Mouse (Mus musculus) kidney, postnatal 14 days (tissue): Measurements from ENCODE around the gene Pigb.

Source experiments
- DNase-seq: peaks from one replicate; pipeline ENCODE4 v3.0.0; 2022; ENCODE audit warnings: mixed read lengths

The Pigb gene

GRCm38 (mm10) chr9:73045204-73045603 lies 5.0 kb upstream of the Pigb start:
- peak; percentile 14 for DNase-seq

- DNase-seq: peak; percentile 91
These were observed 4.2 kb upstream of the Pigb start, which contains the start of gene Rab27a for GRCm38 (mm10) chr9:73044146-73045079. Gene Rab27a, plus strand, starts transcription at chr9:73044854.

- DNase-seq: peak; percentile 95
These were observed 794 bp downstream of the Pigb start for GRCm38 (mm10) chr9:73039222-73039945.

DNA sequence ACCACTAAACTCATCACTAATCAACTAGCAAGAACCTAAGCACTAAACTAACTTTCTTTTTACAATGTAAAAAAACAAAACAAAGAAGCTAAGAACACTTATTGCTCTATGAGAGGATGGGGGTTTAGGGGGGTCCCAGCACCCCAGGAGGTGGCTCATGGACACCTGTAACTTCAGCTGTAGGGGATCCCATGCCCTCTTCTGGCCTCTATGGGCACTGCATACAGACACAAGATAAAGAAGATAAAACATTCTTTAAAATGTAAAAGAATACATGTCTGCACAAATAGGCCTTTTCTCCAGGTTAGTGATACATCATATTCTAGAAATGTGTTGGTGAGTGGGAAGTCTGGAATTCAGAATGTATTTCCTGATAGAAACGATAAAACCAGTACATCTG lies 6.8 kb downstream of the Pigb start:
- no peak for DNase-seq

DNA sequence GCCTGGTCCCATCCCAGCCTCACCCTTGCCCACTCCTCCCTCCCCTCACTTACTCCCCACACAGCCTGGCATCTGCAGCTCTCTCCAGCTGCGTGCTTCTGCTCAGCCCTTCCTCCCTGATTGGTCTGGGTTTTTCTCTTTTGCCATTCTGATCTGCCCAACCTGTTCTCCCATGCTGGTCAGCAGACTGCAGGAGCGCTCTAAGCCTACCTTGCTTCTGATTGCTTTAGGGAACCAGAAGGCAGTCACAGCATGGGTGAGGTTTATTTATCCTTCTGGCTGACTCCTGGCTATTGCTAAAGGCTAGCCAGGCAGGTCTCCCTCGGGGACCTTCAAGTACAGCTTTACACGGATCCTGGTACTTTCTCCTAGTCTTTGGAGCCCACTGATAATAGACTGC lies 8.8 kb downstream of the Pigb start:
- DNase-seq: no peak

- no peak for DNase-seq
These were observed 9.7 kb downstream of the Pigb start for GRCm38 (mm10) chr9:73030443-73030842.

DNA sequence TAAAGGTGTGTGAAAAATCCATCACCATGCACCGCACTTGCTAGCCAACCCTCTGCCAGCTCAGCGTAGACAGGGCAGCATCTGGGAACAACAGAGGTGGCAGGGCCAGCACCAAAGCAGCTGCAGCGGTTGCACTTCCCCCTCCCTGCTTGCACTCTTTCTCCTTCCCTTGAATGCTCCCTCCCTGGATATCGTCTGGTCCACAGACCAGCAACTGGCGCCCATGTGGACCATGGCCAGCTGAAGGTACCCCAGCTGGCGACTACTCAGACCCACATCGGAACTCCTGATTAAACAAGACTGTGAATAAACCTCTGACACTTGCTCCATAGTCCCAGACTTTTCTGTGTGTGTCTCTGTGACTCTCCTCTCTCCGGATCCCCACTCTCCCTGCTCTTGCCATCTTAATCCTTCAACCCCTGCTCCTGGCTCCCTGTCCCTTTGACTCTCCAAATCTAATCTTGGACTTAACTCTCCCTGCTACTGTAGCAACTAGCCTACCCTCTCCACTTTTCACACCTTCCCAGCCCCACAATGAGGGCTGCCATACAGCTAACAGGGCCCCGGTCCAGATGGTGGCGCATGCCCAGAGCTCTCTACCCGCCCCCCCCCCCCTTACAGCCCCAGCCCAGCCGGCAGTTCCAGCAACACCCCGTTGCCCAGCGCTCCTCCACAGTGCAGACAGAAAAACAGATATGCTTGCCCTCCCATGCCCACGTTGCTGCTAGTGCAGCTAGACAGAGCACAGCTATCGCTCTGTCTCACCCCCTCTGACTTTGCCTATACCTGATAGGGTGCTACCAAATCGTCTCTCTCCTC lies 14.2 kb downstream of the Pigb start:
- no peak for DNase-seq

GRCm38 (mm10) chr9:73020566-73021097 lies 19.5 kb downstream of the Pigb start:
- no peak for DNase-seq

DNA sequence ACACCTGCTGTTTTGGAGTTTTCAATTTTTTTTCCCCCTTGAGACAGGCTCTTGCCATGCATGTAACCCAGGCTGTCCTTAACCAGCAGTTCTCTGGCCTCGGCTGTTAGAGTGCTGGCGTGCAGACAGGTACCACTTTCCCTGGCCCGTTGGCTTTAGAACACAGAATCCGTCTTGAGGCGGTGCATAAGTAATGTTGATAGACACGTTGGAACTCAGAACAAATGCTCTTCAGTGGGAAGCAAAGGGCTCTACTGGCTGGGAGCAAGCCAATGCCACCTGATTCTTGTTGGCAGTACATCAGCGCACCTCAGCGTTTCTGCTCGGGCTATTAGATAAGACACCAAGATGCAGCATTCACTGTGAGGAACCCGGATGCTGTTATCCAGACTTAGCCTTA lies 20.3 kb downstream of the Pigb start:
- no peak for DNase-seq

DNA sequence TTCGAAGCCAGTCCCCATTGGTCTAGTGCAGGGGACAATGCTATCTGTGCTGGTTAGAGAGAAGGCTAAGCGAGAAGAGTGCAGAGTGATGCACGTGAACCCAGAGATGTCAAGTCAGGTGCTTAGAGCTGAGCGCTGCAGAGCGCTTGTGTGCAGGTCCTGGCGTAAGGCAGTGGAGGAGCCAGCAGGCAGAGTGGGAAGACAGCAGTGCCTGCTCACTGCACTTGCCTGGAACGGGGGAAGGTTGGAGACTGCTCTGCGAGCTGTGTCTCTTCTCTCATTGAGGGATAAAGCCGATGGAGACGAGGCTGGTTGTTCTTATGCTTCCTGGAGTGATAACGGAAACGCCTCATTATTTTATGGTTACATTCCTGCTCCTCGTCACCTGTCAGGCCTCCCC lies 25.5 kb downstream of the Pigb start:
- no peak for DNase-seq

DNA sequence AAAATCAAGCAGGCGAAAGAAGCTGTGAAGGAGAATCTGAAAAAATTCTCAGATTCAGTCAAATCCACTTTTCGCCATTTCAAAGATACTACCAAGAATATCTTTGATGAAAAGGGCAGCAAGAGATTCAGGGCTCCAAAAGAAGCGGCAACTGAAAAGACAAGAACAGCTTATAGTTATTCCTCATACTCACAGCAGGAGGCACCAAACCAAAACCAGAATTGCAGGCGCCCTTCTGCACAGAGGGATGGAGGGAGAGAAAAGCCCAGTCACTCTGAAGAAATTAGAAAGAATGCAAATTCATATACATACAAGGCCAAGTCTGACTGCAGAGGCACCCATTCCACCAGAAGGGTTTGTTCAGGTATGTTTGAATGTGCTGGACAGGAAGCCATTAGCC lies 27.5 kb downstream of the Pigb start:
- no peak for DNase-seq

GRCm38 (mm10) chr9:73008384-73008783 lies 31.8 kb downstream of the Pigb start:
- no peak for DNase-seq

DNA sequence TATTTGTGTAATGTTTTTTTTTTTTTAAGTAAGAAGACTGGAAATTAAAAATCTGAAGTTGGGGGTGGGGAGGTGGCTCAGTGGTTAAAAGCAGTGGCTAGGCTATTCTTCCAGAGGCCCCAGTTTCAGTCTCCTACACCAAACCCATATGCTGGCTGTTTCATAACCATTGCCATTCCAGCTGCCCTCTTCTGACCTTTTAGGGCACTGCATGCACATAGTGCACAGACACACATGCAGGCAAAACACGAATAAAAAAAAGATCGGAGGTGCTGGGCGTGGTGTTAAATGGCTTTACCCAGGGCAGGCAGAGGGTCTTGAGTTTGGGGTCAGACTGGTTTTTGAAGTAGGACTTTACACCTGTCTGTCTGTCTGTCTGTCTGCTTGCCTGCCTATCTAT lies 34.0 kb downstream of the Pigb start:
- no peak for DNase-seq

GRCm38 (mm10) chr9:73005106-73005505 lies 35.1 kb downstream of the Pigb start:
- no peak for DNase-seq

- DNase-seq: no peak
These were observed 36.1 kb downstream of the Pigb start for GRCm38 (mm10) chr9:73004076-73004475.

DNA sequence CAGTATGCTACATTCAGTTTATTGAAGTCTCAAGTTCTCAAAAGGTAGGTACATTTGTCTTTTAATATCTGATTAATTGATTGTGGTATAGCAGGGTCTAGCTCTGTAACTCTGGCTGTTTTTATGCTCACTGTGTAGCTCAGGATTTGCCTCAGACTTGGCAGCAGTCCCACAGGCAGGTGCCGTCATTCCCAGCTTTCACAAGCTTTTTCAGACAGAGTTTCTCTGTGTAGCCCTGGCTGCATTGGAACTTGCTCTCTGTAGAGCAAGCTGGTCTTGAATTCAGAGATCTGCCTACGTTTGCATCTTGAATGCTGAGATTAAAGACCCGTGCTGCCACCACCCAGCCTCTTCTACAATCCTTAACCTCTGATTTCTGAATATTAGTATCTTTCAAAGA lies 38.0 kb downstream of the Pigb start:
- DNase-seq: peak; percentile 7

- DNase-seq: no peak
These were observed 38.7 kb downstream of the Pigb start for GRCm38 (mm10) chr9:73001314-73002011.

DNA sequence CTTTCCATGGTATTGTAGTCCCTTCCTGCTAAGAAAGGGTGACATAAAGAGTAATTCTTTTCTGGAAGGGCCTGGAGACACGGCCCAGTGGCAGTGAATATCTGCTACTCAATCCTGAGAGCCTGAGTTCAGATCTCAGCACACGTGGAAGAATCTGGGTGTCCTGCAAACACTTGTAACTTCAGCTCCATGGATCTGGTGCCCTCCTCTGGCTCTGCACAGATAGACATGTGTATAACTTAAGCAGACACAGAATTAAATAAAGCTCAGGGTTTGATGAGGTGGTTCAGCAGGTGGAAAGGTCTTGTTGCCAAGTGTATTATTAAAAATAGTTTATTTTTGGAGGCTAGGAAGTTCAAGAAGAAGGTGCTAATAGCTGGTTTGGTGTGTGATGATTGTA lies 39.7 kb downstream of the Pigb start:
- no peak for DNase-seq

DNA sequence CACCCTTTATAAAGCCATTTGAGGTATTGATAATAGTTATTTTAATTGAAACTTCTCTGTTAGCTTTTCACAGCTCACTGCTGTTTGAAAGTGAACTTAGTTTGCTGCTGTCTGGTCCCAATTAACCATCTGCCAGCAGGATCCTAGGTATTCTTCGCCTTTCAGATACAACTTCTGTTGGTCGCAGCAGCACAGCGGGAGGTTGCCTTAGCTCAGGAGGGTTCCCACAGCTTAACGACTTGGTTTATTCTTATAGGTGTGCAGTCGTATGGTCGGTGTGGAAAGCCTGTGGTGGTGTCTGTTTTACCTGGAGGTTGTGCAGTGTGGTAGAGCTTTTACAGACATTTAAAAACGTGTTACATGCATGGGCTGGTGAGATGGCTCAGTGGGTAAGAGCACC lies 43.4 kb downstream of the Pigb start:
- DNase-seq: no peak

DNA sequence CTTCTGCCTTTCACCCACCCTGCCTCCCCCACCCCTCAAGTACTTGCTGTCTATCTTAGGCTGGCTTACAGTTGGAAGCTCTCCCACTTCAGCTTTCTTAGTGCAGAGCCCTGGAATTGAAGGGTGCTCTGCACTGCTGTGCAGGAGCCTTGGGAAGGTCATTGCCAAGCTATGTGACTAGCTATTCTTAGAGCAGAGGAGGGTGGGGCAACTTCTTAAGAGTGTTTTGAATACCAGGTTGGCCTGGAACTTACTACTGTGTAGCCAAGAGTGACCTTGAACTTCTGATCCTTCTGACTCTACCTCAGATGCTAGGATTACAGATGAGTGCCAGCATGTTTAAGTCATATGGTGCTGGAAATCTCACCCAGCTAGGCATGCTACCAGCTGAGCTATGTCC lies 44.0 kb downstream of the Pigb start:
- no peak for DNase-seq

DNA sequence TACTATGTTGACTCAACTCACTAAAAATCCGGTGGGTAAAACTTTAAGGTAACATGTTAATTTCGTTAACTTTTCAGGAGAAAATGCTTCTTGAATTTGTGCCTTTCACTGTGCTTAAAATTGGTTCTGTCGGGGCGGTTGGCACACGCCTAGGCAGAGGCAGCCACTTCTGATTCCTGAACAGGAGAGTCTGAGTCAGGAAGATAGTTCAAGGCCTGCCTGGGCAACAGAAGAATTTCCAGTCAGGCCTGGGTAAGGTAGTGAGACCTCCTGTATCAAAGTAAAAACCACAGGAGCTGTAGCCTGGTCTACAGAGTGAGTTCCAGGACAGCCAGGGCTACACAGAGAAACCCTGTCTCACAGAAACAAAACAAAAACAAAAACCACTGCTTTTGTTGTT lies 47.6 kb downstream of the Pigb start:
- no peak for DNase-seq

DNA sequence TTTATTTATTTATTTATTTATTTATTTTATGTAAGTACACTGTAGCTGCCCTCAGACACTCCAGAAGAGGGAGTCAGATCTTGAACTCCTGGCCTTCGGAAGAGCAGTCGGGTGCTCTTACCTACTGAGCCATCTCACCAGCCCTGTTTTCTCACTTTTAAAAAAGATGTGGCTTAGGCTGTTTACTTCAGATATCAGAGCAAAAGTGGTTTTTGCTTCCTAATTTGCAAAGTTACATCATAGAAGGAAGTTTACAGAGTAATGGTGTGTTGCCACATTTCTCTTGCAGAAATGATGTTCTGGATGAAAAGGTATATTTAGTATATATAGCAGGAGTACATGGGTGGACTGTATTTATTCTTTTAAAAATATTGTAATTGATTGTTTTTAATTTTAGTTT lies 48.8 kb downstream of the Pigb start:
- DNase-seq: no peak
